Mouse (Mus musculus) myocyte (in vitro differentiated cells): ENCODE measurements at regions not wholly inside any gene's neighbourhood (a gene's known extent, or its start where the extent isn't known, plus 50 kb on each side); places are given as distances from the start of the nearest gene placed in this dataset.
A peak's percentile ranks its signal among the peaks of the same experiment; 100 is the strongest.

Experiments used
- CEBPB ChIP-seq: IDR thresholded peaks from 2 replicates; pipeline ENCODE4 v1.6.1; 2011; ENCODE audit warnings: mild to moderate bottlenecking, moderate library complexity; ENCODE audit not compliant: poor library complexity, insufficient read depth, severe bottlenecking
- E2F4 ChIP-seq: IDR thresholded peaks from one replicate; pipeline ENCODE4 v1.6.1; 2011; ENCODE audit warnings: mild to moderate bottlenecking, control low read depth, moderate library complexity; ENCODE audit not compliant: insufficient read depth
- MYOD1 ChIP-seq, 3 experiments: IDR thresholded peaks; one replicate each; pipeline ENCODE4 v1.6.1; 2011; ENCODE audit warnings: control low read depth in 2 of 3, low read depth in 2 of 3, mild to moderate bottlenecking in 2 of 3, moderate library complexity in 1 of 3; ENCODE audit not compliant: insufficient read length in 2 of 3, control insufficient read depth in 1 of 3
- MYOG ChIP-seq, 3 experiments: IDR thresholded peaks; one replicate each; pipeline ENCODE4 v1.6.1; 2011; ENCODE audit warnings: control low read depth in 2 of 3, low read depth in 2 of 3, mild to moderate bottlenecking in 2 of 3; ENCODE audit not compliant: insufficient read length in 2 of 3, control insufficient read depth in 1 of 3, insufficient read depth in 1 of 3
- POLR2A ChIP-seq: IDR thresholded peaks from one replicate; pipeline ENCODE4 v1.6.1; 2011; ENCODE audit warnings: low read depth, mild to moderate bottlenecking, control low read depth, moderate library complexity; ENCODE audit not compliant: insufficient read length
- POLR2AphosphoS2 ChIP-seq: IDR thresholded peaks from one replicate; pipeline ENCODE4 v1.6.1; 2011; ENCODE audit warnings: low read depth, control low read depth; ENCODE audit not compliant: insufficient read length
- SRF ChIP-seq: IDR thresholded peaks from one replicate; pipeline ENCODE4 v1.6.1; 2011; ENCODE audit warnings: low read depth; ENCODE audit not compliant: control insufficient read depth, insufficient read length
- TCF12 ChIP-seq: IDR thresholded peaks from one replicate; pipeline ENCODE4 v1.6.1; 2011; ENCODE audit warnings: mild to moderate bottlenecking, control low read depth; ENCODE audit not compliant: poor library complexity, insufficient read depth, severe bottlenecking
- USF1 ChIP-seq: IDR thresholded peaks from one replicate; pipeline ENCODE4 v1.6.1; 2011; ENCODE audit warnings: low read depth, mild to moderate bottlenecking, control low read depth, moderate library complexity

DNA sequence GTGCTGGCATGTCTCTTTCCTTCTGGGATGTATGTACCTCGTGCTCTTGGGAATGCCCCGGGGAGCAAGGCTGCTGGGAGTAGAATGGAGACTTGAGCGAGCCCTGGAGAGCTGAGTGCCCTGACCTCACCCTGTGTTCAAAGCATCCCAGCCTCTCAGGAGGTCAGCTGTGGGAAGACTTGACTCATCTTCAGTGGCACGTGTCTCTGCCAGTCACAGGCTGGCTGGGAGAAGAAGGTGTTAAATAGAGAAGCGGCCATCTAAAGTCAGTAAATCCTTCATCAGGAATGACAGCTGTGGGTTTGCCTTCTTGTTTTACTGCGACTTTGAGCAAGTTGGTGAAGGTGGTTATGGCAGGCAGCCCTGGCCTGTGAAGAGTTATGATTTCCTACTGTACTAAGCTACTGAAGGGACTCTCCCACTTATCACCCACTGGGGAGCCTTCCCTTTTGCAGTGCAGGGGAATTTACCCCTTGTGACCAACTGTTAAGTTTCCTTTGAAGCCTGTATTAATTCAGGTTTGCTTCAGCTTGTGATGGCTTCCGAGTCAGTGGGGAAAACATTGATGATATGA, 204.3 kb upstream of the Fbxl4 start:
- TF ChIP-seq POLR2A (no peak), SRF (no peak), USF1 (no peak), MYOD1 (IDR thresholded peaks at IDR 0.05; ENCODE audit: control insufficient read depth in 1 of 3, insufficient read length in 2 of 3, low read depth in 2 of 3) (peak in 1 of 3 experiments; percentile 38), CEBPB (no peak), POLR2AphosphoS2 (no peak), TCF12 (no peak), E2F4 (no peak), MYOG (IDR thresholded peaks at IDR 0.05; ENCODE audit: control insufficient read depth in 1 of 3, insufficient read depth in 1 of 3, insufficient read length in 2 of 3, low read depth in 2 of 3) (no peak)
